In genomic region chr8:12893797-12894578, GRCm38 (mm10) we compare ENCODE assay signal across 28 mouse cellular contexts. TPM values are rescaled to one million over a fixed set of nuclear protein-coding genes. Genes with fewer than 3 reads are reported as not detected.
DNase-seq lines count a peak whose midpoint lies in the region; ATAC-seq and TF ChIP-seq lines count a peak whose summit lies in the region.
"Had no signal": no experiment of that assay in that cellular context is flagged by ENCODE, and none has a peak within 500 bp of the region (broad histone marks: within the 10 kb centered on the region; RNA-seq: fewer than 3 reads in every experiment).

No protein-coding gene starts in this region.

- H3K27me3 ChIP-seq in stomach, embryonic 15.5 days (replicated peaks) = no peaks in the 10 kb centered on the region
- no peaks in the 10 kb centered on the region for H3K27me3 ChIP-seq in stomach, postnatal 0 days (ENCODE audit: control insufficient read depth, insufficient read depth, low read length)
- no peaks in the 10 kb centered on the region for H3K27me3 ChIP-seq in cerebellum, adult 2 months (ENCODE audit: control insufficient read depth, insufficient read depth, low read length)
- H3K27me3 ChIP-seq: hindbrain, embryonic 12.5 days; limb, embryonic 12.5 days; midbrain, embryonic 12.5 days; neural tube, embryonic 12.5 days had no signal

- DNase-seq in stomach, postnatal 0 days (ENCODE audit: low spot score) = no peak
- DNase-seq in cerebellum, adult 2 months = peak; percentile 85 to 94
- DNase-seq in cerebellum, postnatal 14 days = peak; percentile 76 to 87
- DNase-seq in retina, embryonic 14.5 days (ENCODE audit: low spot score) = no peak
- no peak for DNase-seq in adrenal gland, postnatal 10 days
- no peak for DNase-seq in c-Kit-positive CD71-positive TER-119-positive erythroid progenitor cells, embryonic 14.5 days (ENCODE audit: low spot score)
- DNase-seq: adrenal gland, adult 8-10 months; gastrocnemius, adult 2 months; gastrocnemius, postnatal 36 days; heart, adult 18-20 months; heart, postnatal 36 days; kidney, postnatal 25 days; lung, embryonic 14.5 days; lung, postnatal 14 days; right cerebral cortex, postnatal 4 days; thymus, postnatal 4 days had no signal

- 79% methylated on average over 12 of the region's 12 CpGs for WGBS in stomach, embryonic 15.5 days
- 77% methylated on average over 12 of the region's 12 CpGs for WGBS in stomach, postnatal 0 days
- WGBS in cerebellum, adult 2 months = 26% methylated on average over 12 of the region's 12 CpGs

- no peak overlapping the region for H3K4me3 ChIP-seq in stomach, embryonic 15.5 days (replicated peaks)
- H3K4me3 ChIP-seq in stomach, postnatal 0 days (ENCODE audit: low read depth, low read length) = no peak overlapping the region
- no peak overlapping the region for H3K4me3 ChIP-seq in cerebellum, adult 2 months (replicated peaks; ENCODE audit: insufficient read depth, low read depth, low read length)
- H3K4me3 ChIP-seq: forebrain, embryonic 10.5 days; gastrocnemius, adult 2 months; hindbrain, embryonic 12.5 days; limb, embryonic 12.5 days; liver, embryonic 15.5 days; midbrain, embryonic 12.5 days; myocyte; neural tube, embryonic 12.5 days had no signal

- no peak overlapping the region for H3K9ac ChIP-seq in stomach, embryonic 15.5 days
- no peak overlapping the region for H3K9ac ChIP-seq in stomach, postnatal 0 days (ENCODE audit: low read length)
- H3K9ac ChIP-seq: hindbrain, embryonic 12.5 days; limb, embryonic 12.5 days; liver, embryonic 15.5 days; lung, embryonic 14.5 days; midbrain, embryonic 12.5 days; neural tube, embryonic 12.5 days had no signal

- 0 out of 2 replicates have a peak, but pooled peaks have one; percentile 8 for ATAC-seq in stomach, embryonic 15.5 days (ENCODE audit: insufficient read depth, low FRiP score, low read depth)
- no peak for ATAC-seq in stomach, postnatal 0 days (ENCODE audit: low FRiP score, low TSS enrichment)
- ATAC-seq: CD4-positive, CD25-positive, alpha-beta regulatory T cell, adult 4 months; forebrain, embryonic 16.5 days; intestine, postnatal 0 days had no signal

- 0 out of 2 replicates have a peak, but pooled peaks cover 3% of the 10 kb centered on the region for H3K4me1 ChIP-seq in stomach, embryonic 15.5 days
- no peaks in the 10 kb centered on the region for H3K4me1 ChIP-seq in stomach, postnatal 0 days (replicated peaks; ENCODE audit: control insufficient read depth, insufficient read depth)
- H3K4me1 ChIP-seq in cerebellum, adult 2 months (ENCODE audit: control insufficient read depth, insufficient read depth, low read length) = peaks cover 74% of the 10 kb centered on the region
- H3K4me1 ChIP-seq: liver, embryonic 15.5 days; neural tube, embryonic 12.5 days had no signal

- H3K4me2 ChIP-seq in stomach, embryonic 15.5 days = no peak overlapping the region
- no peak overlapping the region for H3K4me2 ChIP-seq in stomach, postnatal 0 days (replicated peaks; ENCODE audit: low read depth)
- H3K4me2 ChIP-seq: heart, embryonic 11.5 days; hindbrain, embryonic 12.5 days; limb, embryonic 12.5 days; liver, embryonic 15.5 days; lung, embryonic 14.5 days; midbrain, embryonic 12.5 days; neural tube, embryonic 12.5 days had no signal

- TF ChIP-seq POLR2A in cerebellum, adult 2 months (IDR thresholded peaks at IDR 0.05; ENCODE audit: borderline replicate concordance, insufficient read depth, low read length) = 0 out of 2 replicates have a peak, but pooled peaks have one; percentile 9

- no peak overlapping the region for H3K27ac ChIP-seq in stomach, embryonic 15.5 days
- no peak overlapping the region for H3K27ac ChIP-seq in stomach, postnatal 0 days (replicated peaks)
- H3K27ac ChIP-seq in cerebellum, adult 2 months (ENCODE audit: insufficient read depth, low read length) = peak overlapping the region; percentile 97
- H3K27ac ChIP-seq: forebrain, embryonic 10.5 days; gastrocnemius, adult 2 months; hindbrain, embryonic 12.5 days; limb, embryonic 12.5 days; liver, embryonic 15.5 days; midbrain, embryonic 12.5 days; neural tube, embryonic 12.5 days had no signal

- H3K9me3 ChIP-seq in stomach, embryonic 15.5 days = no peaks in the 10 kb centered on the region
- no peaks in the 10 kb centered on the region for H3K9me3 ChIP-seq in stomach, postnatal 0 days (ENCODE audit: control insufficient read depth, low read length)
- H3K9me3 ChIP-seq: forebrain, embryonic 10.5 days; hindbrain, embryonic 12.5 days; limb, embryonic 12.5 days; liver, embryonic 15.5 days; midbrain, embryonic 12.5 days; neural tube, embryonic 12.5 days had no signal

- no peak for TF ChIP-seq EP300 in stomach, postnatal 0 days (optimal IDR thresholded peaks at IDR 0.05)

- H3K36me3 ChIP-seq in stomach, embryonic 15.5 days = no peaks in the 10 kb centered on the region
- no peaks in the 10 kb centered on the region for H3K36me3 ChIP-seq in stomach, postnatal 0 days (ENCODE audit: control insufficient read depth, insufficient read depth, low read length)
- H3K36me3 ChIP-seq: limb, embryonic 12.5 days; liver, embryonic 15.5 days had no signal

- no peak for TF ChIP-seq CTCF in stomach, postnatal 0 days (IDR thresholded peaks at IDR 0.05; ENCODE audit: low read depth)
- no peak for TF ChIP-seq CTCF in cerebellum, adult 2 months (IDR thresholded peaks at IDR 0.05; ENCODE audit: borderline replicate concordance, insufficient read depth, low read depth, low read length)

RNA-seq across cellular contexts. Expression of gene Mcf2l, which starts 20.4 kb away (rescaled TPM):
- polyA plus RNA-seq in stomach, embryonic 15.5 days (2015; fragmentation: Nextera tagmentation; extraction: Ambion mirVana) = 14.3 and 18.4 TPM in 2 replicates
- 9.6 TPM in 2 replicates for polyA plus RNA-seq in stomach, postnatal 0 days (2015; fragmentation: Nextera tagmentation; extraction: Ambion mirVana)
- polyA plus RNA-seq in cerebellum, adult 2 months (2012; rRNA removed) = 150 and 158 TPM in 2 replicates
- total RNA-seq in adrenal gland, postnatal 10 days (2021) = 10 to 100 TPM; 43.0 to 52.5 TPM

Comparison
In these comparisons a context has a peak if more than half of its experiments do, and no peak if none do; other contexts are left out.
1. DNase-seq: peak in cerebellum, adult 2 months (2 of 2) and cerebellum, postnatal 14 days (2 of 2); none in stomach, postnatal 0 days (single experiment), retina, embryonic 14.5 days (single experiment), adrenal gland, postnatal 10 days (single experiment) and c-Kit-positive CD71-positive TER-119-positive erythroid progenitor cells, embryonic 14.5 days (single experiment).